Mouse (Mus musculus) stomach, postnatal 0 days (tissue): ENCODE measurements at regions not wholly inside any gene's neighbourhood (a gene's known extent, or its start where the extent isn't known, plus 50 kb on each side); places are given as distances from the start of the nearest gene placed in this dataset.

Source experiments
- ATAC-seq: fragments of 200-750 bp; cut with Nextera tagmentation; 2 replicates; pipeline ENCODE4 v1.8.0; 2017; ENCODE audit not compliant: low FRiP score, low TSS enrichment
- DNase-seq: peaks from one replicate; pipeline ENCODE4 v3.0.0-alpha.2; 2016; ENCODE audit warnings: low spot score
- H3K27ac ChIP-seq: fragments of 300-500 bp; sonication (generic); replicated peaks from 2 replicates; pipeline ENCODE4 v1.5.1; 2014; ENCODE audit warnings: mild to moderate bottlenecking, control low read depth
- H3K27me3 ChIP-seq: fragments of 300-500 bp; sonication (generic); 2 replicates; pipeline ENCODE4 v1.6.1; 2014; ENCODE audit warnings: low read length; ENCODE audit not compliant: control insufficient read depth, insufficient read depth
- H3K36me3 ChIP-seq: fragments of 300-500 bp; sonication (generic); 2 replicates; pipeline ENCODE4 v1.6.1; 2014; ENCODE audit warnings: low read length, mixed read lengths; ENCODE audit not compliant: control insufficient read depth, insufficient read depth
- H3K4me1 ChIP-seq: fragments of 300-500 bp; sonication (generic); replicated peaks from 2 replicates; pipeline ENCODE4 v1.6.1; 2014; ENCODE audit warnings: antibody characterized with exemption; ENCODE audit not compliant: control insufficient read depth, insufficient read depth
- H3K4me2 ChIP-seq: fragments of 300-500 bp; sonication (generic); replicated peaks from 2 replicates; pipeline ENCODE4 v1.6.1; 2014; ENCODE audit warnings: low read depth, mild to moderate bottlenecking, control low read depth, moderate library complexity
- H3K4me3 ChIP-seq: fragments of 300-500 bp; sonication (generic); 2 replicates; pipeline ENCODE4 v1.5.1; 2014; ENCODE audit warnings: low read depth, low read length, control low read depth
- H3K9ac ChIP-seq: fragments of 300-500 bp; sonication (generic); 2 replicates; pipeline ENCODE4 v1.6.1; 2014; ENCODE audit warnings: mild to moderate bottlenecking, low read length, control low read depth, mixed read lengths
- H3K9me3 ChIP-seq: fragments of 300-500 bp; sonication (generic); 2 replicates; pipeline ENCODE4 v1.6.1; 2016; ENCODE audit warnings: low read length; ENCODE audit not compliant: control insufficient read depth
- CTCF ChIP-seq: IDR thresholded peaks from 2 replicates; pipeline ENCODE4 v1.5.1; 2016; ENCODE audit warnings: antibody characterized with exemption, low read depth, mild to moderate bottlenecking, moderate library complexity
- EP300 ChIP-seq: optimal IDR thresholded peaks from 2 replicates; pipeline ENCODE3; 2016; ENCODE audit warnings: antibody characterized with exemption
- WGBS: fragments of 180-500 bp; shearing (Covaris S2); extraction: QIAGEN DNeasy Blood & Tissue Kit; methylation state at CpG from one replicate; pipeline ENCODE4 v1.1.7; 2014; 5-methylcytosine and 5-hydroxymethylcytosine counted together

- H3K4me3 ChIP-seq = no peak overlapping the region
- H3K36me3 ChIP-seq = no peaks in the 10 kb centered on the region
- no peaks in the 10 kb centered on the region for H3K4me1 ChIP-seq
- H3K27me3 ChIP-seq = no peaks in the 10 kb centered on the region
- WGBS = 46% methylated on average over 4 of the region's 4 CpGs
- no peak overlapping the region for H3K27ac ChIP-seq
- DNase-seq = no peak
- TF ChIP-seq CTCF (no peak), EP300 (no peak)
- H3K4me2 ChIP-seq = no peak overlapping the region
- H3K9ac ChIP-seq = no peak overlapping the region
- H3K9me3 ChIP-seq = no peaks in the 10 kb centered on the region
- ATAC-seq = no peak; the same call in 1 of the 2 replicates
Observed at GRCm38 (mm10) chr12:52390242-52390641, 113.5 kb upstream of the Arhgap5 start.

GRCm38 (mm10) chr12:52392636-52393035 lies 111.1 kb upstream of the Arhgap5 start:
- TF ChIP-seq EP300 (no peak), CTCF (no peak)
- Histone ChIP-seq H3K4me2 (no peak overlapping the region), H3K9ac (no peak overlapping the region), H3K4me3 (no peak overlapping the region), H3K27ac (no peak overlapping the region), H3K9me3 (no peaks in the 10 kb centered on the region), H3K27me3 (no peaks in the 10 kb centered on the region), H3K4me1 (no peaks in the 10 kb centered on the region; the same call in 1 of the 2 replicates), H3K36me3 (no peaks in the 10 kb centered on the region)
- no peak for DNase-seq
- 76% methylated on average over 4 of the region's 4 CpGs for whole genome bisulfite sequencing
- ATAC-seq = no peak

- ATAC-seq = peak; percentile 50; the same call in 1 of the 2 replicates
- 58% methylated on average over 15 of the region's 15 CpGs for WGBS
- no peak overlapping the region for H3K9ac ChIP-seq
- H3K27ac ChIP-seq = no peak overlapping the region
- no peaks in the 10 kb centered on the region for H3K9me3 ChIP-seq
- no peak overlapping the region for H3K4me3 ChIP-seq
- no peak for DNase-seq
- H3K27me3 ChIP-seq = no peaks in the 10 kb centered on the region
- H3K36me3 ChIP-seq = no peaks in the 10 kb centered on the region
- no peak overlapping the region for H3K4me2 ChIP-seq
- TF ChIP-seq CTCF (no peak), EP300 (no peak)
- no peaks in the 10 kb centered on the region; the same call in 1 of the 2 replicates for H3K4me1 ChIP-seq
Observed at GRCm38 (mm10) chr12:52393981-52394718, 109.6 kb upstream of the Arhgap5 start.

GRCm38 (mm10) chr12:52394719-52395062 lies 109.1 kb upstream of the Arhgap5 start:
- Histone ChIP-seq H3K4me1 (no peaks in the 10 kb centered on the region; the same call in 1 of the 2 replicates), H3K4me3 (no peak overlapping the region), H3K9me3 (no peaks in the 10 kb centered on the region), H3K4me2 (no peak overlapping the region), H3K27me3 (no peaks in the 10 kb centered on the region), H3K27ac (no peak overlapping the region), H3K36me3 (no peaks in the 10 kb centered on the region), H3K9ac (no peak overlapping the region)
- WGBS = 88% methylated on average over 3 of the region's 3 CpGs
- no peak for DNase-seq
- ATAC-seq = no peak
- TF ChIP-seq CTCF = no peak
- TF ChIP-seq EP300 = no peak

- H3K4me1 ChIP-seq = no peaks in the 10 kb centered on the region; the same call in 1 of the 2 replicates
- H3K9ac ChIP-seq = no peak overlapping the region
- H3K4me2 ChIP-seq = no peak overlapping the region
- H3K27me3 ChIP-seq = no peaks in the 10 kb centered on the region
- H3K9me3 ChIP-seq = no peaks in the 10 kb centered on the region
- WGBS = 82% methylated on average over 4 of the region's 4 CpGs
- no peak overlapping the region for H3K27ac ChIP-seq
- no peak for TF ChIP-seq CTCF
- TF ChIP-seq EP300 = no peak
- H3K4me3 ChIP-seq = no peak overlapping the region
- no peak for DNase-seq
- no peak for ATAC-seq
- no peaks in the 10 kb centered on the region for H3K36me3 ChIP-seq
Observed at GRCm38 (mm10) chr12:52395111-52395510, 108.7 kb upstream of the Arhgap5 start.

- no peak overlapping the region for H3K9ac ChIP-seq
- TF ChIP-seq EP300 (no peak), CTCF (no peak)
- no peaks in the 10 kb centered on the region for H3K9me3 ChIP-seq
- no peaks in the 10 kb centered on the region for H3K36me3 ChIP-seq
- ATAC-seq (no peak), DNase-seq (peak; percentile 26)
- H3K27me3 ChIP-seq = no peaks in the 10 kb centered on the region
- no peaks in the 10 kb centered on the region; the same call in 1 of the 2 replicates for H3K4me1 ChIP-seq
- no peak overlapping the region for H3K4me3 ChIP-seq
- H3K4me2 ChIP-seq = no peak overlapping the region
- H3K27ac ChIP-seq = no peak overlapping the region
- WGBS = 60% methylated on average over 14 of the region's 14 CpGs
Observed at GRCm38 (mm10) chr12:52396178-52396841, 107.5 kb upstream of the Arhgap5 start.
